Mouse (Mus musculus): Measurements from ENCODE around the gene AY358078. TPM values are rescaled to one million over a fixed set of nuclear protein-coding genes. Genes with fewer than 3 reads are reported as not detected.

The AY358078 gene
- total RNA-seq, 2 experiments from 2014 or later: not detected

Small RNA genes within 50 kb of the gene (microRNA-seq; reads per million reads assigned to microRNA genes)
- 0 reads per million in 2 experiments for gene Gm27375

Other genes starting within 250 kb of the AY358078 start
- not detected for gene Gm5622, start 247.3 kb upstream of the AY358078 start, total RNA-seq (2021)
- not detected for gene Gm17175, start 226.0 kb upstream of the AY358078 start, total RNA-seq (2021)
- gene Gm17174, start 207.9 kb upstream of the AY358078 start, total RNA-seq (2021): not detected
- not detected for gene Gm17078, start 188.7 kb upstream of the AY358078 start, total RNA-seq (2021)
- gene Gm4181, start 164.4 kb upstream of the AY358078 start, total RNA-seq (2021): not detected
- not detected for gene Gm17079, start 104.6 kb upstream of the AY358078 start, total RNA-seq (2021)
- not detected for gene Gm5800, start 82.9 kb upstream of the AY358078 start, total RNA-seq (2021)
- not detected for gene Ang4, start 26.5 kb upstream of the AY358078 start, total RNA-seq (2021)
- gene Ear6, start 53.7 kb downstream of the AY358078 start, total RNA-seq (2021): not detected
- gene Mettl17, start 84.8 kb downstream of the AY358078 start, total RNA-seq (2021): 10 to 100 TPM; 40.8 to 50.5 TPM
- 10 to 100 TPM in 1 of 2 experiments, 1 to 10 TPM in 1; 8.1 to 11.0 TPM for gene Slc39a2, start 92.8 kb downstream of the AY358078 start, total RNA-seq (2021)
- gene Ndrg2, start 114.1 kb downstream of the AY358078 start, total RNA-seq (2021): 100 to 1,000 TPM; 824 to 861 TPM
- not detected for gene Tppp2, start 118.4 kb downstream of the AY358078 start, total RNA-seq (2021)
- gene Rnase13, start 122.7 kb downstream of the AY358078 start, total RNA-seq (2021): not detected
- gene Arhgef40, start 184.7 kb downstream of the AY358078 start, total RNA-seq (2021): 10 to 100 TPM; 31.4 to 39.9 TPM
- gene Tmem253, start 215.6 kb downstream of the AY358078 start, total RNA-seq (2021): under 1 TPM in 1 of 2 experiments, not detected in 1; 0.65 TPM
- 10 to 100 TPM; 42.5 to 44.4 TPM for gene Zfp219, start 220.7 kb downstream of the AY358078 start, total RNA-seq (2021)
- gene Olfr221, start 242.4 kb downstream of the AY358078 start, total RNA-seq (2021): not detected